Mouse (Mus musculus): ENCODE results near the gene Fam122b. TPM values are rescaled to one million over a fixed set of nuclear protein-coding genes. Genes with fewer than 3 reads are reported as not detected.

The Fam122b gene
- polyA plus RNA-seq, 1 experiment from 2014 or later = 15.9 TPM

- no peak overlapping the region for H3K9ac ChIP-seq
- no peaks in the 10 kb centered on the region; the same call in 1 of the 2 replicates for H3K4me1 ChIP-seq (ENCODE audit: insufficient read depth)
- no peak overlapping the region for H3K27ac ChIP-seq (ENCODE audit: low read depth)
- no peak overlapping the region for H3K4me2 ChIP-seq
- no peak overlapping the region for H3K4me3 ChIP-seq (ENCODE audit: low read depth, low read length)
- DNase-seq (no peak), ATAC-seq (ENCODE audit: insufficient read depth) (no peak)
- no peaks in the 10 kb centered on the region for H3K9me3 ChIP-seq (ENCODE audit: low read depth, low read length)
- 62% methylated on average over 5 of the region's 5 CpGs for WGBS
- no peaks in the 10 kb centered on the region for H3K36me3 ChIP-seq (ENCODE audit: insufficient read depth)
- H3K27me3 ChIP-seq (ENCODE audit: insufficient read depth, low read length) = no peaks in the 10 kb centered on the region
- TF ChIP-seq CTCF (IDR thresholded peaks at IDR 0.05; ENCODE audit: low read depth) = no peak
Measured at GRCm38 (mm10) chrX:53201616-53202015, 68.0 kb downstream of the Fam122b start.

GRCm38 (mm10) chrX:53197681-53198080, 71.9 kb downstream of the Fam122b start:
- Histone ChIP-seq H3K4me3 (ENCODE audit: low read depth, low read length) (no peak overlapping the region), H3K27ac (ENCODE audit: low read depth) (no peak overlapping the region), H3K4me2 (no peak overlapping the region), H3K4me1 (ENCODE audit: insufficient read depth) (no peaks in the 10 kb centered on the region), H3K36me3 (ENCODE audit: insufficient read depth) (no peaks in the 10 kb centered on the region), H3K9ac (no peak overlapping the region), H3K27me3 (ENCODE audit: insufficient read depth, low read length) (no peaks in the 10 kb centered on the region), H3K9me3 (ENCODE audit: low read depth, low read length) (no peaks in the 10 kb centered on the region)
- DNase-seq (no peak), ATAC-seq (ENCODE audit: insufficient read depth) (no peak)
- 71% methylated on average over 4 of the region's 4 CpGs for WGBS
- no peak for TF ChIP-seq CTCF (IDR thresholded peaks at IDR 0.05; ENCODE audit: low read depth)

- Histone ChIP-seq H3K9ac (no peak overlapping the region), H3K27ac (ENCODE audit: low read depth) (no peak overlapping the region), H3K4me3 (ENCODE audit: low read depth, low read length) (no peak overlapping the region), H3K9me3 (ENCODE audit: low read depth, low read length) (no peaks in the 10 kb centered on the region), H3K27me3 (ENCODE audit: insufficient read depth, low read length) (no peaks in the 10 kb centered on the region), H3K4me2 (no peak overlapping the region), H3K4me1 (ENCODE audit: insufficient read depth) (no peaks in the 10 kb centered on the region), H3K36me3 (ENCODE audit: insufficient read depth) (no peaks in the 10 kb centered on the region)
- TF ChIP-seq CTCF (IDR thresholded peaks at IDR 0.05; ENCODE audit: low read depth) = no peak
- DNase-seq = no peak
- WGBS = 52% methylated on average over 5 of the region's 5 CpGs
- ATAC-seq (ENCODE audit: insufficient read depth) = no peak
Measured at GRCm38 (mm10) chrX:53196392-53196791, 73.2 kb downstream of the Fam122b start.

Other genes starting within 250 kb of the Fam122b start
- 9.4 and 9.7 TPM in 2 replicates for gene Plac1, start 29.7 kb downstream of the Fam122b start, polyA plus RNA-seq (2014; fragmentation: Nextera tagmentation; extraction: Ambion mirVana)
- gene Fam122c, start 3.6 kb upstream of the Fam122b start, polyA plus RNA-seq (2014; fragmentation: Nextera tagmentation; extraction: Ambion mirVana) = not detected in 2 replicates
- 40.4 and 46.9 TPM in 2 replicates for gene Mospd1, start 100.7 kb upstream of the Fam122b start, polyA plus RNA-seq (2014; fragmentation: Nextera tagmentation; extraction: Ambion mirVana)
- gene Etd, start 165.1 kb upstream of the Fam122b start, polyA plus RNA-seq (2014; fragmentation: Nextera tagmentation; extraction: Ambion mirVana) = not detected in 2 replicates

Measured in lung, embryonic 14.5 days (tissue).